Mouse (Mus musculus): ENCODE results near the gene Ift43. TPM values are rescaled to one million over a fixed set of nuclear protein-coding genes. Genes with fewer than 3 reads are reported as not detected.

The Ift43 gene
- polyA plus RNA-seq, 1 experiment from 2014 or later = 80.3 TPM

- no peak overlapping the region for H3K4me2 ChIP-seq (ENCODE audit: low read depth, low read length)
- H3K27ac ChIP-seq (replicated peaks; ENCODE audit: low read depth, low read length) = no peak overlapping the region
- H3K4me3 ChIP-seq (ENCODE audit: low read depth, low read length) = no peak overlapping the region
- no peak for DNase-seq (ENCODE audit: low spot score)
- WGBS = 81% methylated on average over 8 of the region's 8 CpGs
- H3K9ac ChIP-seq (ENCODE audit: low read depth, low read length) = no peak overlapping the region
- no peak for ATAC-seq (ENCODE audit: low read depth)
- H3K9me3 ChIP-seq (ENCODE audit: control insufficient read depth, low read length) = no peaks in the 10 kb centered on the region
- H3K27me3 ChIP-seq (replicated peaks; ENCODE audit: control insufficient read depth, insufficient read depth, low read length) = no peaks in the 10 kb centered on the region
- peaks cover 19% of the 10 kb centered on the region; the same call in 1 of the 2 replicates for H3K4me1 ChIP-seq (ENCODE audit: control insufficient read depth, insufficient read depth, low read length)
- no peaks in the 10 kb centered on the region for H3K36me3 ChIP-seq (ENCODE audit: control insufficient read depth, insufficient read depth, low read length)
Measured at GRCm38 (mm10) chr12:86102686-86103085, 20.3 kb downstream of the Ift43 start.

- H3K4me3 ChIP-seq (ENCODE audit: low read depth, low read length) = no peak overlapping the region
- H3K4me2 ChIP-seq (ENCODE audit: low read depth, low read length) = no peak overlapping the region
- no peak overlapping the region for H3K27ac ChIP-seq (replicated peaks; ENCODE audit: low read depth, low read length)
- WGBS = 61% methylated on average over 11 of the region's 11 CpGs
- no peaks in the 10 kb centered on the region for H3K27me3 ChIP-seq (replicated peaks; ENCODE audit: control insufficient read depth, insufficient read depth, low read length)
- peaks cover 19% of the 10 kb centered on the region; the same call in 1 of the 2 replicates for H3K4me1 ChIP-seq (ENCODE audit: control insufficient read depth, insufficient read depth, low read length)
- DNase-seq (ENCODE audit: low spot score) (no peak), ATAC-seq (ENCODE audit: low read depth) (no peak)
- no peaks in the 10 kb centered on the region for H3K9me3 ChIP-seq (ENCODE audit: control insufficient read depth, low read length)
- no peak overlapping the region for H3K9ac ChIP-seq (ENCODE audit: low read depth, low read length)
- H3K36me3 ChIP-seq (ENCODE audit: control insufficient read depth, insufficient read depth, low read length) = 0 out of 2 replicates have a peak, but pooled peaks cover 2% of the 10 kb centered on the region
Measured at GRCm38 (mm10) chr12:86103391-86103790, 21.1 kb downstream of the Ift43 start.

GRCm38 (mm10) chr12:86103852-86104251 lies 21.5 kb downstream of the Ift43 start:
- no peak overlapping the region for H3K27ac ChIP-seq (replicated peaks; ENCODE audit: low read depth, low read length)
- ATAC-seq (ENCODE audit: low read depth) = no peak

GRCm38 (mm10) chr12:86104297-86104696 lies 22.0 kb downstream of the Ift43 start:
- Histone ChIP-seq H3K9ac (ENCODE audit: low read depth, low read length) (no peak overlapping the region), H3K4me2 (ENCODE audit: low read depth, low read length) (no peak overlapping the region), H3K4me3 (ENCODE audit: low read depth, low read length) (no peak overlapping the region), H3K9me3 (ENCODE audit: control insufficient read depth, low read length) (no peaks in the 10 kb centered on the region), H3K27ac (replicated peaks; ENCODE audit: low read depth, low read length) (no peak overlapping the region), H3K27me3 (replicated peaks; ENCODE audit: control insufficient read depth, insufficient read depth, low read length) (no peaks in the 10 kb centered on the region), H3K4me1 (ENCODE audit: control insufficient read depth, insufficient read depth, low read length) (peaks cover 19% of the 10 kb centered on the region; the same call in 1 of the 2 replicates), H3K36me3 (ENCODE audit: control insufficient read depth, insufficient read depth, low read length) (0 out of 2 replicates have a peak, but pooled peaks cover 5% of the 10 kb centered on the region)
- 62% methylated on average over 11 of the region's 11 CpGs for WGBS
- peak; percentile 41 for DNase-seq (ENCODE audit: low spot score)
- ATAC-seq (ENCODE audit: low read depth) = 0 out of 2 replicates have a peak, but pooled peaks have one; percentile 48

More at GRCm38 (mm10) chr12:86103852-86104251, 21.5 kb downstream of the Ift43 start:
- Histone ChIP-seq H3K4me2 (ENCODE audit: low read depth, low read length) (no peak overlapping the region), H3K4me1 (ENCODE audit: control insufficient read depth, insufficient read depth, low read length) (peaks cover 19% of the 10 kb centered on the region; the same call in 1 of the 2 replicates), H3K4me3 (ENCODE audit: low read depth, low read length) (no peak overlapping the region), H3K27me3 (replicated peaks; ENCODE audit: control insufficient read depth, insufficient read depth, low read length) (no peaks in the 10 kb centered on the region), H3K9me3 (ENCODE audit: control insufficient read depth, low read length) (no peaks in the 10 kb centered on the region), H3K36me3 (ENCODE audit: control insufficient read depth, insufficient read depth, low read length) (0 out of 2 replicates have a peak, but pooled peaks cover 5% of the 10 kb centered on the region), H3K9ac (ENCODE audit: low read depth, low read length) (no peak overlapping the region)
- 56% methylated on average over 8 of the region's 8 CpGs for WGBS
- no peak for DNase-seq (ENCODE audit: low spot score)

- Histone ChIP-seq H3K4me3 (ENCODE audit: low read depth, low read length) (no peak overlapping the region), H3K27me3 (replicated peaks; ENCODE audit: control insufficient read depth, insufficient read depth, low read length) (no peaks in the 10 kb centered on the region), H3K4me1 (ENCODE audit: control insufficient read depth, insufficient read depth, low read length) (peaks cover 19% of the 10 kb centered on the region; the same call in 1 of the 2 replicates), H3K9me3 (ENCODE audit: control insufficient read depth, low read length) (no peaks in the 10 kb centered on the region), H3K9ac (ENCODE audit: low read depth, low read length) (no peak overlapping the region), H3K36me3 (ENCODE audit: control insufficient read depth, insufficient read depth, low read length) (0 out of 2 replicates have a peak, but pooled peaks cover 5% of the 10 kb centered on the region), H3K4me2 (ENCODE audit: low read depth, low read length) (no peak overlapping the region), H3K27ac (replicated peaks; ENCODE audit: low read depth, low read length) (no peak overlapping the region)
- ATAC-seq (ENCODE audit: low read depth) = no peak
- no peak for DNase-seq (ENCODE audit: low spot score)
- 77% methylated on average over 7 of the region's 10 CpGs for WGBS
Measured at GRCm38 (mm10) chr12:86105546-86105945, 23.2 kb downstream of the Ift43 start.

GRCm38 (mm10) chr12:86106086-86106485 lies 23.7 kb downstream of the Ift43 start:
- H3K27ac ChIP-seq (replicated peaks; ENCODE audit: low read depth, low read length) = no peak overlapping the region
- 83% methylated on average over 9 of the region's 9 CpGs for WGBS
- H3K4me2 ChIP-seq (ENCODE audit: low read depth, low read length) = no peak overlapping the region
- ATAC-seq (ENCODE audit: low read depth) (no peak), DNase-seq (ENCODE audit: low spot score) (no peak)
- H3K9me3 ChIP-seq (ENCODE audit: control insufficient read depth, low read length) = no peaks in the 10 kb centered on the region
- 0 out of 2 replicates have a peak, but pooled peaks cover 5% of the 10 kb centered on the region for H3K36me3 ChIP-seq (ENCODE audit: control insufficient read depth, insufficient read depth, low read length)
- no peak overlapping the region for H3K4me3 ChIP-seq (ENCODE audit: low read depth, low read length)
- H3K4me1 ChIP-seq (ENCODE audit: control insufficient read depth, insufficient read depth, low read length) = peaks cover 17% of the 10 kb centered on the region; the same call in 1 of the 2 replicates
- no peak overlapping the region for H3K9ac ChIP-seq (ENCODE audit: low read depth, low read length)
- H3K27me3 ChIP-seq (replicated peaks; ENCODE audit: control insufficient read depth, insufficient read depth, low read length) = no peaks in the 10 kb centered on the region

- Histone ChIP-seq H3K36me3 (ENCODE audit: control insufficient read depth, insufficient read depth, low read length) (0 out of 2 replicates have a peak, but pooled peaks cover 5% of the 10 kb centered on the region), H3K27ac (replicated peaks; ENCODE audit: low read depth, low read length) (no peak overlapping the region), H3K9ac (ENCODE audit: low read depth, low read length) (no peak overlapping the region), H3K4me2 (ENCODE audit: low read depth, low read length) (no peak overlapping the region), H3K27me3 (replicated peaks; ENCODE audit: control insufficient read depth, insufficient read depth, low read length) (no peaks in the 10 kb centered on the region), H3K9me3 (ENCODE audit: control insufficient read depth, low read length) (no peaks in the 10 kb centered on the region), H3K4me1 (ENCODE audit: control insufficient read depth, insufficient read depth, low read length) (peaks cover 14% of the 10 kb centered on the region; the same call in 1 of the 2 replicates), H3K4me3 (ENCODE audit: low read depth, low read length) (no peak overlapping the region)
- DNase-seq (ENCODE audit: low spot score) = no peak
- no peak for ATAC-seq (ENCODE audit: low read depth)
- WGBS = 64% methylated on average over 7 of the region's 7 CpGs
Measured at GRCm38 (mm10) chr12:86107645-86108044, 25.3 kb downstream of the Ift43 start.

- H3K27me3 ChIP-seq (replicated peaks; ENCODE audit: control insufficient read depth, insufficient read depth, low read length) = no peaks in the 10 kb centered on the region
- no peaks in the 10 kb centered on the region for H3K9me3 ChIP-seq (ENCODE audit: control insufficient read depth, low read length)
- ATAC-seq (ENCODE audit: low read depth) = no peak
- no peak overlapping the region for H3K27ac ChIP-seq (replicated peaks; ENCODE audit: low read depth, low read length)
- WGBS = 64% methylated on average over 4 of the region's 4 CpGs
- H3K4me1 ChIP-seq (ENCODE audit: control insufficient read depth, insufficient read depth, low read length) = no peaks in the 10 kb centered on the region
- no peak overlapping the region for H3K4me2 ChIP-seq (ENCODE audit: low read depth, low read length)
- H3K36me3 ChIP-seq (ENCODE audit: control insufficient read depth, insufficient read depth, low read length) = 0 out of 2 replicates have a peak, but pooled peaks cover 5% of the 10 kb centered on the region
- DNase-seq (ENCODE audit: low spot score) = no peak
- H3K4me3 ChIP-seq (ENCODE audit: low read depth, low read length) = no peak overlapping the region
- no peak overlapping the region for H3K9ac ChIP-seq (ENCODE audit: low read depth, low read length)
Measured at GRCm38 (mm10) chr12:86109531-86109930, 27.2 kb downstream of the Ift43 start.

GRCm38 (mm10) chr12:86110637-86111036 lies 28.3 kb downstream of the Ift43 start:
- H3K9me3 ChIP-seq (ENCODE audit: control insufficient read depth, low read length) = no peaks in the 10 kb centered on the region
- no peak for DNase-seq (ENCODE audit: low spot score)
- WGBS = 98% methylated on average over 2 of the region's 2 CpGs

More at GRCm38 (mm10) chr12:86110637-86111036, 28.3 kb downstream of the Ift43 start:
- Histone ChIP-seq H3K4me2 (ENCODE audit: low read depth, low read length) (no peak overlapping the region), H3K27ac (replicated peaks; ENCODE audit: low read depth, low read length) (no peak overlapping the region), H3K36me3 (ENCODE audit: control insufficient read depth, insufficient read depth, low read length) (0 out of 2 replicates have a peak, but pooled peaks cover 5% of the 10 kb centered on the region), H3K9ac (ENCODE audit: low read depth, low read length) (no peak overlapping the region), H3K27me3 (replicated peaks; ENCODE audit: control insufficient read depth, insufficient read depth, low read length) (no peaks in the 10 kb centered on the region), H3K4me3 (ENCODE audit: low read depth, low read length) (no peak overlapping the region), H3K4me1 (ENCODE audit: control insufficient read depth, insufficient read depth, low read length) (no peaks in the 10 kb centered on the region)
- 0 out of 2 replicates have a peak, but pooled peaks have one; percentile 48 for ATAC-seq (ENCODE audit: low read depth)
